Mouse (Mus musculus): ENCODE measurements at regions not wholly inside any gene's neighbourhood (a gene's known extent, or its start where the extent isn't known, plus 50 kb on each side); places are given as distances from the start of the nearest gene placed in this dataset.
A peak's percentile ranks its signal among the peaks of the same experiment; 100 is the strongest.

GRCm38 (mm10) chr17:16041542-16042251 is 210.9 kb upstream of the Rgmb start:
- Histone ChIP-seq H3K27me3 (replicated peaks) (no peaks in the 10 kb centered on the region), H3K4me3 (no peak overlapping the region), H3K36me3 (no peaks in the 10 kb centered on the region), H3K9ac (no peak overlapping the region), H3K4me1 (0 out of 2 replicates have a peak, but pooled peaks cover 5% of the 10 kb centered on the region), H3K4me2 (no peak overlapping the region), H3K9me3 (no peaks in the 10 kb centered on the region), H3K27ac (replicated peaks) (no peak overlapping the region)
- no peak for ATAC-seq (ENCODE audit: extremely low read depth, insufficient number of reproducible peaks, low FRiP score, low TSS enrichment)
- 48% methylated on average over 5 of the region's 5 CpGs for WGBS

DNA sequence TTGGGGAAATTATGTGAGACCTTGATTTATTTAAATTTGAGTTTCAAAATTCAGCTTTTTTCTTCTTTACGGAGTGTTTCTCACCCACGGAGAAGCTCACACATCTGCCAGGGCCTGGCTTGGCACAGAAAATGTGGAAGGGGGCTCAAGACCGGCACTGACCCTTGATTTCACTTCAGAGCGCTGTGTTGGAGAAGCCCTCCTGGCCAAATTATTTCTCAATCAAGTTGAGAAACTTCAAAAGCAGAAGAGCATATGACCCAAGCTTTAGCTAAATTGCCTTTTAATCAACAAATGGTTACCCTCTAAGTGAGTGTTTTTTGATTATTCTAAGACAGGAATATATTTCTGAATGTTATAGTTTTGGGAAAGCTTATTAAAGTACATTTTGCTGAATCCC is 197.2 kb upstream of the Rgmb start:
- Histone ChIP-seq H3K27me3 (replicated peaks) (no peaks in the 10 kb centered on the region), H3K27ac (replicated peaks) (no peak overlapping the region), H3K9ac (no peak overlapping the region), H3K4me2 (no peak overlapping the region), H3K4me3 (no peak overlapping the region), H3K4me1 (no peaks in the 10 kb centered on the region), H3K36me3 (no peaks in the 10 kb centered on the region), H3K9me3 (no peaks in the 10 kb centered on the region)
- WGBS = 77% methylated on average over 4 of the region's 4 CpGs
- ATAC-seq (ENCODE audit: extremely low read depth, insufficient number of reproducible peaks, low FRiP score, low TSS enrichment) = no peak

GRCm38 (mm10) chr17:16004871-16005575 is 174.2 kb upstream of the Rgmb start:
- no peaks in the 10 kb centered on the region for H3K36me3 ChIP-seq
- ATAC-seq (ENCODE audit: extremely low read depth, insufficient number of reproducible peaks, low FRiP score, low TSS enrichment) = no peak
- H3K27ac ChIP-seq (replicated peaks) = peak overlapping the region; percentile 43; the same call in 1 of the 2 replicates
- no peak overlapping the region for H3K4me3 ChIP-seq
- no peak overlapping the region for H3K9ac ChIP-seq
- WGBS = 21% methylated on average over 7 of the region's 7 CpGs
- no peaks in the 10 kb centered on the region for H3K27me3 ChIP-seq (replicated peaks)
- H3K4me2 ChIP-seq = peak overlapping the region; percentile 8; the same call in 1 of the 2 replicates
- H3K4me1 ChIP-seq = peaks cover 9% of the 10 kb centered on the region
- no peaks in the 10 kb centered on the region for H3K9me3 ChIP-seq

- Histone ChIP-seq H3K36me3 (no peaks in the 10 kb centered on the region), H3K9ac (no peak overlapping the region), H3K4me1 (peaks cover 9% of the 10 kb centered on the region), H3K4me2 (no peak overlapping the region), H3K9me3 (no peaks in the 10 kb centered on the region), H3K27ac (replicated peaks) (no peak overlapping the region), H3K4me3 (no peak overlapping the region), H3K27me3 (replicated peaks) (no peaks in the 10 kb centered on the region)
- ATAC-seq (ENCODE audit: extremely low read depth, insufficient number of reproducible peaks, low FRiP score, low TSS enrichment) = no peak
- 68% methylated on average over 4 of the region's 4 CpGs for WGBS
Measured at GRCm38 (mm10) chr17:16004002-16004401, 173.2 kb upstream of the Rgmb start.

- ATAC-seq (ENCODE audit: extremely low read depth, insufficient number of reproducible peaks, low FRiP score, low TSS enrichment) = no peak
- 83% methylated on average over 4 of the region's 4 CpGs for WGBS
Measured at GRCm38 (mm10) chr17:15998771-15999170, 167.9 kb upstream of the Rgmb start.

GRCm38 (mm10) chr17:15997289-15997688 is 166.4 kb upstream of the Rgmb start:
- no peak for ATAC-seq (ENCODE audit: extremely low read depth, insufficient number of reproducible peaks, low FRiP score, low TSS enrichment)
- no peak overlapping the region for H3K4me2 ChIP-seq
- 14% methylated on average over 1 of the region's 1 CpGs for WGBS
- no peaks in the 10 kb centered on the region for H3K27me3 ChIP-seq (replicated peaks)
- H3K9me3 ChIP-seq = no peaks in the 10 kb centered on the region
- H3K9ac ChIP-seq = no peak overlapping the region
- H3K36me3 ChIP-seq = no peaks in the 10 kb centered on the region
- H3K27ac ChIP-seq (replicated peaks) = no peak overlapping the region
- peaks cover 19% of the 10 kb centered on the region for H3K4me1 ChIP-seq
- H3K4me3 ChIP-seq = no peak overlapping the region

More at GRCm38 (mm10) chr17:15998771-15999170, 167.9 kb upstream of the Rgmb start:
- no peaks in the 10 kb centered on the region for H3K9me3 ChIP-seq
- H3K27me3 ChIP-seq (replicated peaks) = no peaks in the 10 kb centered on the region
- no peak overlapping the region for H3K4me2 ChIP-seq
- H3K9ac ChIP-seq = no peak overlapping the region
- no peak overlapping the region for H3K27ac ChIP-seq (replicated peaks)
- H3K36me3 ChIP-seq = no peaks in the 10 kb centered on the region
- H3K4me3 ChIP-seq = no peak overlapping the region
- H3K4me1 ChIP-seq = peaks cover 14% of the 10 kb centered on the region

DNA sequence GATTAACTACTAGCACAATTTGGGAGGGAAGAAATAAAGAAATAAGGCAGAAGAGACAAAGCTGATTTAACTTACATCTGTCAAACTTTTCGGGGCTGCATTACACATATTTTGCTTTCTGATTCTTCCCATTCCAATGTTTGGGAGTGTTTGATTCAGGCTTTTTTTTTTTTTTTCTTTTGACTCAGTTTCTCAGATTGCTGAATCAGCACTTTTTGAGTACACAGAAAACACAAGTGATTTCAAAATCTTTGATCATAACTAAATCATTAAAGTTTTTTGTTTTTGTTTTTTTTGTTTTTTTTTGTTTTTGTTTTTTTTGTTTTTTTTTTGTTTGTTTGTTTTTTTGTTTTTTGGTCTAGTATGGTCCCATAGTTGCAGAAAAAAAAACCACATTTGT is 164.7 kb upstream of the Rgmb start:
- H3K9me3 ChIP-seq = no peaks in the 10 kb centered on the region
- H3K36me3 ChIP-seq = no peaks in the 10 kb centered on the region
- no peak overlapping the region for H3K4me3 ChIP-seq
- no peak for ATAC-seq (ENCODE audit: extremely low read depth, insufficient number of reproducible peaks, low FRiP score, low TSS enrichment)
- H3K27me3 ChIP-seq (replicated peaks) = no peaks in the 10 kb centered on the region
- H3K27ac ChIP-seq (replicated peaks) = no peak overlapping the region
- 62% methylated on average over 1 of the region's 1 CpGs for WGBS
- peaks cover 19% of the 10 kb centered on the region for H3K4me1 ChIP-seq
- H3K9ac ChIP-seq = no peak overlapping the region
- H3K4me2 ChIP-seq = no peak overlapping the region

GRCm38 (mm10) chr17:15993361-15994287 is 162.8 kb upstream of the Rgmb start:
- H3K27ac ChIP-seq (replicated peaks) = peak overlapping the region; percentile 8; the same call in 1 of the 2 replicates

DNA sequence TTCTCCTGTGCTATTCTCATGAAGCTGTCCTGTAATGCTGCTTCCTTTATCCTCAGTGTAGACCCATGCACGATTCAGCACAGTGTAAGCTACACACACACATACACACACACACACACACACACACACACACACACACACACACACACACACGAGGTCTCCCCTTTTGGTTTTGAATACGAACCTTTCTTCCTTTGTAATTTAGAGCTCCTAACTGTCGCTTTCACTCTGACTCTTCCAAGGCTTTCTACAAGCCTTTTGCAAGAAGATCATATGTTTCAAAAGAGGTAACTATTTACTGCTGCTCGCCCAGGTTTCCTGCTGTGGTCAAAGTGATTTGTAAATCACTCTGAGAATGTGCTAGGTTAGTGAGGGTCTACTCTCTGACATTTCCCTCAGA is 161.1 kb upstream of the Rgmb start:
- Histone ChIP-seq H3K4me3 (no peak overlapping the region), H3K9me3 (no peaks in the 10 kb centered on the region), H3K27me3 (replicated peaks) (no peaks in the 10 kb centered on the region), H3K9ac (no peak overlapping the region), H3K4me1 (peaks cover 13% of the 10 kb centered on the region), H3K4me2 (no peak overlapping the region), H3K27ac (replicated peaks) (no peak overlapping the region), H3K36me3 (no peaks in the 10 kb centered on the region)
- no peak for ATAC-seq (ENCODE audit: extremely low read depth, insufficient number of reproducible peaks, low FRiP score, low TSS enrichment)
- WGBS = 62% methylated on average over 5 of the region's 5 CpGs

More at GRCm38 (mm10) chr17:15993361-15994287, 162.8 kb upstream of the Rgmb start:
- Histone ChIP-seq H3K4me3 (no peak overlapping the region), H3K36me3 (no peaks in the 10 kb centered on the region), H3K4me1 (peaks cover 19% of the 10 kb centered on the region), H3K4me2 (0 out of 2 replicates have a peak overlapping the region, but pooled peaks have one; percentile 2), H3K27me3 (replicated peaks) (no peaks in the 10 kb centered on the region), H3K9ac (no peak overlapping the region; the same call in 1 of the 2 replicates), H3K9me3 (no peaks in the 10 kb centered on the region)
- 37% methylated on average over 7 of the region's 7 CpGs for WGBS
- ATAC-seq (ENCODE audit: extremely low read depth, insufficient number of reproducible peaks, low FRiP score, low TSS enrichment) = no peak

DNA sequence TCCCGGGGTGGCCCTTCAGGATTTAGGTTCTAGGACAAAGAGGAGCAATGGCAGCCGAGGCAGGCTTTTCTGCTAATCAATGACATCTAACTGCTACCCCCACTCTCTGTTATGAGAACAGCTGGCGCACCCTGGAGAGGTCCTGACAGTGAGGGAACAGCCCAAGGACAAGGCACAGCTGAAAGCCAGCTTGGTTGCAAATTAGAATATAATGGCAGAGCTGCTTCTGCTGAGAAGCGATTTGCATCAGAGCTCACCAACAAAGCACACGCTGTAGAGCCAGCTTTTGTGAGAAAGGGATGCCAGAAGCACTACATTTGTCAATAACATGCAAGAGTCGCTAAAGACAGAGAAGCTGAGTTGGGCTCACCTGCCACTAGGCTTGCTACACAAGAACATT is 159.5 kb upstream of the Rgmb start:
- no peak for ATAC-seq (ENCODE audit: extremely low read depth, insufficient number of reproducible peaks, low FRiP score, low TSS enrichment)

DNA sequence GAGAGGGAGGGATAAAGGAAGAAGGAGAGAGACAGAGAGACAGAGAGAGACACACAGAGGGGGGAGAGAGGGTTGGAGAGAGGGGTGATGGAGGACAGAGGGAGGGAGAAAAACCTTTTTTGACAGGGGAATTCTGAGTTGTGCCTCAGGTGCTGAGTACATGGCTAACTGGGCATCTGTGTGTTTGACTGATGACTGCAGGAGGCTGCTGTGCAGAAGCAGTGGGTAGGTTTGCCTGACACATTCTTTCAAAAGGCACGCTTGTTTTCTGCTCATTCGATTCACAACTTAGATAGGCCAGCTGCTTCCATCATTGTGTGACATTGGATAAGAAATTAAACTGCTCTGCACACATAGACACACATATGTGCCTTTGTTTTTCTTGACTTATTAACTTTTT is 150.7 kb upstream of the Rgmb start:
- no peaks in the 10 kb centered on the region for H3K9me3 ChIP-seq
- no peaks in the 10 kb centered on the region for H3K4me1 ChIP-seq
- no peak overlapping the region for H3K27ac ChIP-seq (replicated peaks)
- H3K27me3 ChIP-seq (replicated peaks) = no peaks in the 10 kb centered on the region
- no peak overlapping the region for H3K4me3 ChIP-seq
- 54% methylated on average over 2 of the region's 2 CpGs for WGBS
- no peaks in the 10 kb centered on the region for H3K36me3 ChIP-seq
- no peak overlapping the region for H3K4me2 ChIP-seq
- no peak for ATAC-seq (ENCODE audit: extremely low read depth, insufficient number of reproducible peaks, low FRiP score, low TSS enrichment)
- H3K9ac ChIP-seq = no peak overlapping the region

More for the DNA sequence above, 159.5 kb upstream of the Rgmb start:
- H3K27ac ChIP-seq (replicated peaks) = no peak overlapping the region
- no peaks in the 10 kb centered on the region for H3K36me3 ChIP-seq
- no peak overlapping the region for H3K9ac ChIP-seq
- H3K4me1 ChIP-seq = peaks cover 10% of the 10 kb centered on the region
- WGBS = 30% methylated on average over 6 of the region's 6 CpGs
- H3K4me3 ChIP-seq = no peak overlapping the region
- H3K4me2 ChIP-seq = no peak overlapping the region
- H3K27me3 ChIP-seq (replicated peaks) = no peaks in the 10 kb centered on the region
- H3K9me3 ChIP-seq = no peaks in the 10 kb centered on the region
